Mouse (Mus musculus): ENCODE measurements around the gene Eva1c. TPM values are rescaled to one million over a fixed set of nuclear protein-coding genes. Genes with fewer than 3 reads are reported as not detected.

Eva1c gene
- polyA plus RNA-seq (2015; fragmentation: Nextera tagmentation; extraction: Ambion mirVana): 3.1 and 3.7 TPM in 2 replicates

DNA sequence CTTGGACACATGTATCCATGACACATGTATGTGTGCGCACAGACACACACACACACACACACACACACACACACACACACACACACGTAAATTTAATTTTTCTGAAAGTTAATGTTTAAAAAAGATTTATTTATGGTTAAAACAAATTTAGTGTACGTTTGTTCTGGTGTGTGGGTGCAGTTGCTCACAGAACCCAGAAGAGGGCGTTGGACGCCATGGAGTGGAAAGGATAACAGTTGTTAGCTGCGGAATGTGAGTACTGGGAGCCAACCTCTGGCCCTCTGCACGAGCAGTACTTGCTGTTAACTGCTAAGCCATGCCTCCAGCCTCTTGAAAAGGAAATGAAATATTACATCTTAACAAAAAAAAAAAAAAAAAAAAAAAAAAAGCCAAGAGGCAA is at the start of gene Eva1c:
Gene Eva1c, plus strand, starts transcription at position 263 of the 400 bp plus-strand sequence.
- Histone ChIP-seq H3K4me1 (peaks cover 20% of the 10 kb centered on the region), H3K9me3 (replicated peaks) (no peaks in the 10 kb centered on the region), H3K27ac (replicated peaks) (no peak within 1 kb of the TSS), H3K4me2 (replicated peaks) (no peak within 1 kb of the TSS), H3K4me3 (replicated peaks) (no peak within 1 kb of the TSS), H3K27me3 (peaks cover 22% of the 10 kb centered on the region), H3K9ac (no peak within 1 kb of the TSS), H3K36me3 (no peaks in the 10 kb centered on the region)
- no peak for ATAC-seq (ENCODE audit: insufficient number of reproducible peaks, low FRiP score, low TSS enrichment, low read depth)
- 64% methylated on average over 7 of the region's 7 CpGs for WGBS

DNA sequence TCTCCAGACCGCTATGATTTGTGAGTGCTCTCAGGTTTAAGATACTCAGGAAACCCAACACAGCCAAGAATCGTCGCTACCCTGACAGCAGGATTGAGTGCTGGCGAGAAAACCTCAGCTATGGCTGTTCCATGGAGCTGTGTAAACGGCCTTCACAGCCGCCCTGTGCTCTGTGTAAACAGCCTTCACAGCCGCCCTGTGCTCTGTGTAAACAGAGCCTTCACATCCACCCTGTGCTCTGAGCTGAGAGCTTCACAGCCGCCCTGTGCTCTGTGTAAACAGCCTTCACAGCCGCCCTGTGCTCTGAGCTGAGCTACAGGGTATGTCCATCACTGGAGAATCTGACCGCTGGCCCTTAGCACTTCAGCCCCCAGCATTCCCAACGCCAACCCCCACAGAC is 46.7 kb upstream of the Eva1c start:
- Histone ChIP-seq H3K4me3 (replicated peaks) (no peak overlapping the region), H3K4me1 (no peaks in the 10 kb centered on the region), H3K9ac (no peak overlapping the region), H3K36me3 (peaks cover 91% of the 10 kb centered on the region), H3K9me3 (replicated peaks) (no peaks in the 10 kb centered on the region), H3K27me3 (no peaks in the 10 kb centered on the region), H3K4me2 (replicated peaks) (no peak overlapping the region), H3K27ac (replicated peaks) (no peak overlapping the region)
- ATAC-seq (ENCODE audit: insufficient number of reproducible peaks, low FRiP score, low TSS enrichment, low read depth): no peak
- 77% methylated on average over 11 of the region's 11 CpGs for WGBS

DNA sequence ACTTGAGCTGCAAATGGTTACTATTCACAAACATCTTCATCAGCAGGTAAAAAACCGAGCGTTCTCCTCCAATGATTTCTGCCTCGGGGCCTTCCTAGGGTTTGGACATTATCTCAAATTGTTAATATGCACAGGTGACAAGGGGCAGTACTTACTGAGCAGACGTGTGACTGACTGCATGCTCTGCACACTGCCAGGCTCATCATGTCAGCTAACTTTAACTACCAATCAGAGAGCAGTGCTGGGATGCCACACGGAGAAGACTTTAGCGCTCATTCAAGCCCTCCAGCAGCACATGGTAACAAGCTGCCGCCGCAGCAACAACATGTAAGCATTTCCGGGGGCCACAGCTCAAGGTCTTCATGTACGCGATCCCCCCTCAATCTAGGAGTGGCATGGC is 43.2 kb upstream of the Eva1c start:
- Histone ChIP-seq H3K4me1 (no peaks in the 10 kb centered on the region), H3K36me3 (peaks cover 91% of the 10 kb centered on the region), H3K27ac (replicated peaks) (no peak overlapping the region), H3K27me3 (no peaks in the 10 kb centered on the region), H3K4me3 (replicated peaks) (no peak overlapping the region), H3K9me3 (replicated peaks) (no peaks in the 10 kb centered on the region), H3K4me2 (replicated peaks) (no peak overlapping the region), H3K9ac (no peak overlapping the region)
- ATAC-seq (ENCODE audit: insufficient number of reproducible peaks, low FRiP score, low TSS enrichment, low read depth): no peak
- 79% methylated on average over 11 of the region's 11 CpGs for WGBS

DNA sequence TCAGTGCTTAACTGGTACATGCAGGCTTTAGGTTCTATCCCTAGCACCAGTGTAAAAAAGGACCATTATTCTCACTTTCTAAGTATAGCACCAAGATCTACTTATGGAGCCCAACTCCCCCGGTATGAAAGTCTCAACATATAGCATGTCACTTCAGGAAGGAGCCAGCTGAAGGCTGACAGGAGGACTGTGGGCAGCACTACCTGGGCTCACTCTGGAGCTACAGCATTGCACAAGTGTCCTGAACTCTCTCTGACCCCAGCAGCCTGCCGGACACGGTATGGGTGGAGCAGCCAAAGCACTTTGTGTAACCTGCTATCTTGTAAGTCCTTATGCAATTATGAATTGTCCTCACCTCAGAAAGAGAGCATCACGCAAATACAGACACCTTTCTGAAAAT is 41.3 kb upstream of the Eva1c start:
- ATAC-seq (ENCODE audit: insufficient number of reproducible peaks, low FRiP score, low TSS enrichment, low read depth): no peak
- Histone ChIP-seq H3K9ac (no peak overlapping the region), H3K9me3 (replicated peaks) (no peaks in the 10 kb centered on the region), H3K4me2 (replicated peaks) (no peak overlapping the region), H3K36me3 (peaks cover 91% of the 10 kb centered on the region), H3K4me3 (replicated peaks) (no peak overlapping the region), H3K4me1 (no peaks in the 10 kb centered on the region), H3K27ac (replicated peaks) (no peak overlapping the region), H3K27me3 (no peaks in the 10 kb centered on the region)
- 83% methylated on average over 4 of the region's 4 CpGs for WGBS

DNA sequence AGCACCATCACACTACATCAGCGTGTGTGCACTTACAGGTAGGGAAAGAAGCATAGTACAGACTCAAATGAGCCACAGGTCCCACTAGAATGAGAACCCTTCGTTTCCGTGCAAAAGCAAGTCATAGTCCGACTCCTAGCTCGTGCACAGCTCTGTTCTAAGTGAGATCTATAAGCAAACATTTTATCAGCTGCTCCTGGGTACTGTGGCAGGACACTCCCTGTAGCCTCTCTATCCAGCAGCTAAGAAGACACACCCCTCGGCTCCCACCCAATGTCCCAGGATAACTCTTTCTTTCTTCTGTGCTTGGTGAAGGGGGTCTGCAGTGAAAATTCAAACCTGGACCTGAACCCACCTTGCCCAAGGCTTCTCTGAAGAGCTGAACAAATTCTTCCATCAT is 37.9 kb upstream of the Eva1c start:
- Histone ChIP-seq H3K27me3 (no peaks in the 10 kb centered on the region), H3K9me3 (replicated peaks) (no peaks in the 10 kb centered on the region), H3K27ac (replicated peaks) (no peak overlapping the region), H3K4me3 (replicated peaks) (no peak overlapping the region), H3K36me3 (peaks cover 82% of the 10 kb centered on the region), H3K9ac (no peak overlapping the region), H3K4me2 (replicated peaks) (no peak overlapping the region), H3K4me1 (no peaks in the 10 kb centered on the region)
- no peak for ATAC-seq (ENCODE audit: insufficient number of reproducible peaks, low FRiP score, low TSS enrichment, low read depth)
- 90% methylated on average over 6 of the region's 6 CpGs for WGBS

DNA sequence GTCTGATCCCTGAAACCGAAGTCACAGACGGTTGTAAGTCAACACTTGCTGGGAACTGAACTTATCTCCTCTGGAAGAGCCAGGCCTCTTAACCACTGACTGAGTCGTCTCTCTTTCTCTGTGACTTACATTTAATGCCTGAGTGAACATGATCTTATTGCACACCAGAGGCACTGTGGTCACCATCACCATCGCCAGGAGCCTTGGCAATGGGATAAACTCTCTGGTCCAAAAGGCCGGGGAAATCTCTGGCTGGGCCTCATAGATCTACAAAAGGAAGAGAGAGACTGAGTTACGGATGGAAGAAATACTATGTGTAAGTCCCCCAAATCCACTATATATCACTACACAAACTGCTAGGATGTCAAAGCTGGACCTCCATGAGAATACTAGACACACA is 35.6 kb upstream of the Eva1c start:
- no peak overlapping the region for H3K4me2 ChIP-seq (replicated peaks)
- no peaks in the 10 kb centered on the region for H3K4me1 ChIP-seq
- ATAC-seq (ENCODE audit: insufficient number of reproducible peaks, low FRiP score, low TSS enrichment, low read depth): no peak
- H3K36me3 ChIP-seq: peaks cover 81% of the 10 kb centered on the region
- no peak overlapping the region for H3K9ac ChIP-seq
- H3K27me3 ChIP-seq: no peaks in the 10 kb centered on the region
- 92% methylated on average over 6 of the region's 6 CpGs for WGBS
- no peak overlapping the region for H3K27ac ChIP-seq (replicated peaks)
- H3K4me3 ChIP-seq (replicated peaks): no peak overlapping the region
- no peaks in the 10 kb centered on the region for H3K9me3 ChIP-seq (replicated peaks)

DNA sequence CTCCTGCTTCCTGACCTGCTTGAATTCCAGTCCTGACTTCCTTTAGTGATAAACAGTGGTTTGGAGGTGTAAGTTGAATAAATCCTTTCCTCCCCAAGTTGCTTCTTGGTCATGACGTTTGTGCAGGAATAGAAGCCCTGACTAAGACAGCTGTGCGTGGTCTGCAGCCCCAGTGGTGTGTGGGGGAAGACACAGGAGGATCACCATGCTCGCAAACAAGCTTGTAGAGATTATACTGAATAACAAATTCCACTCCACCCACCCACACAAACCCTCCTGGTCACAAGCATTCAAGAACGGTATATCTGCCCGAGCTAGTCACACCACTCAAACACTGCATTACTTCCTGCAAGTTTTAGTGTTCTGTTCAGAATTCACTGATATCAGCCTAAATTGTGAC is 34.5 kb upstream of the Eva1c start:
- Histone ChIP-seq H3K27me3 (no peaks in the 10 kb centered on the region), H3K4me2 (replicated peaks) (no peak overlapping the region), H3K4me3 (replicated peaks) (no peak overlapping the region), H3K9ac (no peak overlapping the region), H3K27ac (replicated peaks) (no peak overlapping the region), H3K4me1 (no peaks in the 10 kb centered on the region), H3K36me3 (peaks cover 81% of the 10 kb centered on the region), H3K9me3 (replicated peaks) (no peaks in the 10 kb centered on the region)
- no peak for ATAC-seq (ENCODE audit: insufficient number of reproducible peaks, low FRiP score, low TSS enrichment, low read depth)
- WGBS: 57% methylated on average over 5 of the region's 5 CpGs

DNA sequence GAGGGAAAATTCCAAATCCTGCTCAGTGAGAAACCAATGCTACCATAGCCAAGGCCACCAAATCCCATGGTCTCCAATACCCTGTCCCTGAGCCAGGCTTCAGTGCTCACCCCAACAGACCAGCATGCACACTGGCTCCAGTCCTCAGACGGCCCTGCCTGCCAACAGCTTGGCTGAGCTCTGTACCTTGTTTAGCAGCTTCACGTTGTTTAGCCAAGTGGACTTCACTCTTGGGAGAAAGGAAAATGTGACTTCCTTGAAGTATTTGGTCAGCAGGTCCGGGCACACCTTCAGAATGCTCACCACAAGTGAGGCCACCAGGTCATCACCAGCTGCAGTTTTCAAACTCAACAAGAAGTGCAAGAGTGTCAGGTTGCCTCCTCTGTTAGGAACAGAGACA is 34.0 kb upstream of the Eva1c start:
- H3K9me3 ChIP-seq (replicated peaks): no peaks in the 10 kb centered on the region
- 70% methylated on average over 3 of the region's 3 CpGs for WGBS
- no peak overlapping the region for H3K4me3 ChIP-seq (replicated peaks)
- ATAC-seq (ENCODE audit: insufficient number of reproducible peaks, low FRiP score, low TSS enrichment, low read depth): no peak
- peaks cover 81% of the 10 kb centered on the region for H3K36me3 ChIP-seq
- no peak overlapping the region for H3K27ac ChIP-seq (replicated peaks)
- H3K9ac ChIP-seq: no peak overlapping the region
- H3K4me1 ChIP-seq: no peaks in the 10 kb centered on the region
- no peaks in the 10 kb centered on the region for H3K27me3 ChIP-seq
- no peak overlapping the region for H3K4me2 ChIP-seq (replicated peaks)

DNA sequence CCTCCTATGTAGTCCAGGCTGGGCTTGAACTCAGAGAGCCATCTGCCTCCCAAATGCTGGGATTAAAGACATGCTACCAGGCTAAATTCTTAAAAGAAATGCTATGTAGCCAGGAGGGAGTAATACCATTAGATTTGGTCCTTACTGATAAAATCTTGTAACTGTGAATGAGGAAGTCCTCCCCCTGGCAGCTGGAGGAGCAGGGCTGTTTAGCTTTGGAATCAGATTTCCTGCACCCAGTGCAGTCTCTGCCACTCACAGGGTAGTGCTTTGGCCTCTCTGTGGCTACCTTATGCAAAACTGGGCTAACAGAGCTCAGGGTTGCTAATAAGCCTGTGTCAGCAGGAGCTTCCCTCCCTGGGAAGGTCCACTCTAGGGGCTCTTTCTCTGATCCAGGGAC is 31.8 kb upstream of the Eva1c start:
- no peak overlapping the region for H3K9ac ChIP-seq
- no peaks in the 10 kb centered on the region for H3K4me1 ChIP-seq
- no peaks in the 10 kb centered on the region for H3K27me3 ChIP-seq
- H3K4me2 ChIP-seq (replicated peaks): no peak overlapping the region
- ATAC-seq (ENCODE audit: insufficient number of reproducible peaks, low FRiP score, low TSS enrichment, low read depth): no peak
- no peak overlapping the region for H3K4me3 ChIP-seq (replicated peaks)
- H3K9me3 ChIP-seq (replicated peaks): no peaks in the 10 kb centered on the region
- peaks cover 80% of the 10 kb centered on the region for H3K36me3 ChIP-seq
- no peak overlapping the region for H3K27ac ChIP-seq (replicated peaks)

DNA sequence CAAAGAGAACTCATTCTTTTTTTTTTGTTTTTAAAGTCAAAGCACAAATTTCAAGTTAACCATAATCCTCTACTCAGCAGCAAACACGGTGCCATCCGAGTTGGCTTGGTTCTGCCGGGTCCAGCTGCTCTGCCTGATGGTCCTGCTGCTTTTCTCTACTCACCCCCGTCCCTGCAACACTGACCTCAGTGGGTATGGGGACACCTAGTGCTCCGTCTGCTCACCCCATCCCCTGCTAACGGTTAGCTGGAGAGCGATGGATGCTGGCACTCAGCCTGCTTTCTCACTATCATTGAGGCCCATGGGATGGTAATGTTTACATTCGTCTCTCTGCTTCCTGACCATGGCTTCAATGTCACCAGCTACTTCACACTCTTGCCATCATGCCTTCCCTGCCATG is 28.1 kb upstream of the Eva1c start:
- Histone ChIP-seq H3K27ac (replicated peaks) (no peak overlapping the region), H3K4me3 (replicated peaks) (no peak overlapping the region), H3K9me3 (replicated peaks) (no peaks in the 10 kb centered on the region), H3K4me1 (no peaks in the 10 kb centered on the region), H3K9ac (no peak overlapping the region), H3K27me3 (no peaks in the 10 kb centered on the region), H3K4me2 (replicated peaks) (no peak overlapping the region), H3K36me3 (peaks cover 71% of the 10 kb centered on the region)
- WGBS: 92% methylated on average over 8 of the region's 8 CpGs
- ATAC-seq (ENCODE audit: insufficient number of reproducible peaks, low FRiP score, low TSS enrichment, low read depth): no peak

DNA sequence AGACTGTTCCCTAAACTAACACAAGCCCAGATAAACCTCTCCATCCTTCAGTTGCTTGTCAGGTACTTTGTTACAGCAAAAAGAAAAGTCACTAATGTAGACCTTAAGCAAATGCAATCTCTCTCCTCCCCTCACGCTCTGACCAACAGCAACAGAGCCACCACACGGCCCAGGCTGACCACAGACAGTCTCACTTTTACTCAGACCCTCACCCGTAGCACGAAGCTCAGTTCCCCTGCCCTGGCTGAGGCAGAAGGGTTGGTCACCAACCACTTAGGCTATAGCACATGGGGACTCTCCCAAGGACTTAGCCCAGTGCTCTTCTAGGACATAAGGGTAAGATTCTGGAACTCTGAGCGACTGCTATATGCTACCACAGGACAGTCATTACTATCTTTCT is 27.7 kb upstream of the Eva1c start:
- no peaks in the 10 kb centered on the region for H3K9me3 ChIP-seq (replicated peaks)
- H3K27me3 ChIP-seq: no peaks in the 10 kb centered on the region
- peaks cover 71% of the 10 kb centered on the region for H3K36me3 ChIP-seq
- no peak overlapping the region for H3K27ac ChIP-seq (replicated peaks)
- H3K4me2 ChIP-seq (replicated peaks): no peak overlapping the region
- H3K9ac ChIP-seq: no peak overlapping the region
- 82% methylated on average over 5 of the region's 5 CpGs for WGBS
- no peaks in the 10 kb centered on the region for H3K4me1 ChIP-seq
- ATAC-seq (ENCODE audit: insufficient number of reproducible peaks, low FRiP score, low TSS enrichment, low read depth): no peak
- H3K4me3 ChIP-seq (replicated peaks): no peak overlapping the region

DNA sequence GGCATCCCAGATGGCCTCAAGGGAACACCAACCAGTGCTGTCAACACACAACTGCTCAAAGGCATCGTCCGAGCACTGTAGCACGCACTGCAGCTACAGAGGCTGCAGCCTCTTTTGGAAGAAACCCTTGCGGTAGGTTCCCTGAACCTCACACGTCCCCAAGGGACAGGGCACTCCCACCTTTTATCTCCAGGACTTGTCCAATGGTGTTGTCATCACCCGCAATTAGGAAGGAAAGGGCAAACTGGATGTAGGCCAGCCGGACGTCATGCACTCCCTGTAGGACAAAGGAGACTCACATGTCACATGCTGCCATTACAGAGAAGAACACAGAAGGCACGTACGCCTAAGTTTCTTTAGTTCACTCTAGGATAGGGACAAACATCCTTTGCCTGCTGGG is 26.7 kb upstream of the Eva1c start:
- H3K36me3 ChIP-seq: peaks cover 76% of the 10 kb centered on the region
- H3K9me3 ChIP-seq (replicated peaks): no peaks in the 10 kb centered on the region

More for the DNA sequence above, 26.7 kb upstream of the Eva1c start:
- Histone ChIP-seq H3K4me2 (replicated peaks) (no peak overlapping the region), H3K27ac (replicated peaks) (no peak overlapping the region), H3K4me3 (replicated peaks) (no peak overlapping the region), H3K27me3 (no peaks in the 10 kb centered on the region), H3K4me1 (no peaks in the 10 kb centered on the region), H3K9ac (no peak overlapping the region)
- WGBS: 85% methylated on average over 10 of the region's 10 CpGs
- ATAC-seq (ENCODE audit: insufficient number of reproducible peaks, low FRiP score, low TSS enrichment, low read depth): no peak
